Mouse (Mus musculus) heart, adult 2 months (tissue): ENCODE measurements around the gene Erc2.

Experiments used
- EP300 ChIP-seq: fragments of 200-500 bp; IDR thresholded peaks from 2 replicates; pipeline ENCODE4 v1.6.1; 2011; ENCODE audit warnings: low read depth, low read length, control low read depth; ENCODE audit not compliant: insufficient read depth
- POLR2A ChIP-seq: fragments of 200-500 bp; IDR thresholded peaks from 2 replicates; pipeline ENCODE4 v1.6.1; 2011; ENCODE audit warnings: mild to moderate bottlenecking, low read depth, low read length, control low read depth; ENCODE audit not compliant: insufficient read depth

- TF ChIP-seq EP300 (no peak), POLR2A (no peak)
Measured at GRCm38 (mm10) chr14:27805064-27805463, 182.8 kb downstream of the Erc2 start.
